Mouse (Mus musculus): Measurements from ENCODE around the gene Ccl27a. TPM values are rescaled to one million over a fixed set of nuclear protein-coding genes. Genes with fewer than 3 reads are reported as not detected.

Gene Ccl27a
- under 1 TPM in 1 of 2 experiments, not detected in 1; 0.30 TPM for polyA plus RNA-seq (2012; fragmentation: generic; extraction: Trizol)

DNA sequence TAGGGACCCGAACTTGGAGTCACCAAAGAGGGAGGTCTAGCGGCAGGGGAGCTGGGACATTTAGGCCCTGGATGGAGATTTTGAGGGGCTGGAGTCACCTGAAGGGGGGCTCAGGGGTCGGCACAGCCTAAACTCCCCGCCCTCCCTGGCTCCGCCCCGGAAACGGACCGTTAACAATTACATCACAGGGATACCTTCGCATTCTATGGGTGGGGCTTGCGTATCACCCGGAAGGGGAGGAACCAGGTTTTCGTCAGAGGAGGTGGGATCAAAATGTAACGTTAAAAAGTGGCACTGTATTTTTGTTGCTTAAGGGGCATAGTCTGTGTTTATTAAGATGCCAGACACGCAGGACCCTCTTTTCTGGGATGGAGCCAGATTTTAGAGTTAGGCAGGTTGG lies at the start of gene Ccl27a:
TSS of gene Ccl27a (minus strand) at position 246 of the 400 bp plus-strand sequence.

DNA sequence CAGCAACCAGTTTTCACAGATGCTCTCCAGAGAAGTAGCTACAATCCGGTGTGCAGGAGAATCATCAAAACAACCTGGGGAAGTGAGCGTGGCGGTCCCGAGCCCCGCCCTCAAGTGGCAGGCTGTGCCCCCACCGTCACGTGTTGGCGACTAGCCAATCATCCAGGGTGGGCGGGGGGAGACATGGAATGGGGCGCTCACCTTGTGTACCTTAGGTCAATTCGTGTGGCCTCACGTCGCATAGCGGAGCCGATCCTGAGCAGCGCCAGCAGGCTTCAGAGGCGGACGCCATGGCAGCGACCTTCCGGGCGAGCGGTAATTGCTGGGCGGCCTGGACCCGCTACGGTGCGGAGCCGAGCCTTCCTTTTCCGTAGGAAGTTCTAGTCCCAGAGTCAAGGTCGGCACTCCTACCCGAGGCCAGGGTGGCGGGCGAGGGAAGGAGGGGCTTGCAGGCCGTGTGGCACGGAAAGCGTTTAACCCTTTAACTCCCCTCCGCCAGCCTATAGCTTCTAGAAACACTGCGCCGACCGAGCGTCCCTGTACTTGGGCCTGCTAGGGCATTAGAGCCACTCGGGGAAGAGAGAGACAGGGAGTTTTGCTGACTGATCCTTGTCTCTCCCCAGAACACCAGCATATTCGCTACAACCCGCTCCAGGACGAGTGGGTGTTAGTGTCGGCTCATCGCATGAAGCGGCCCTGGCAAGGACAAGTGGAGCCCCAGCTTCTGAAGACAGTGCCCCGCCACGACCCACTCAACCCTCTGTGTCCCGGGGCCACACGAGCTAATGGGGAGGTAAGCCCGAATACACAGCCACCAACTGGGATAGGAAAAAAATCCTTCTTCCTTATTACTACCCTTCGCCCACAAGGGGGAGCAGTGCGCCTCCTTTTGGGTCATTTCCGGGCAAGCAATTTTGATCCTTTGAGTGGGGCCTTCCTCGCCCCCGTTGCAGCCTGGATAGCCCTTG lies 18.4 kb downstream of the Ccl27a start, which contains the start of gene Sigmar1:
TSS of gene Sigmar1 (minus strand) at position 820 of the 968 bp plus-strand sequence.

DNA sequence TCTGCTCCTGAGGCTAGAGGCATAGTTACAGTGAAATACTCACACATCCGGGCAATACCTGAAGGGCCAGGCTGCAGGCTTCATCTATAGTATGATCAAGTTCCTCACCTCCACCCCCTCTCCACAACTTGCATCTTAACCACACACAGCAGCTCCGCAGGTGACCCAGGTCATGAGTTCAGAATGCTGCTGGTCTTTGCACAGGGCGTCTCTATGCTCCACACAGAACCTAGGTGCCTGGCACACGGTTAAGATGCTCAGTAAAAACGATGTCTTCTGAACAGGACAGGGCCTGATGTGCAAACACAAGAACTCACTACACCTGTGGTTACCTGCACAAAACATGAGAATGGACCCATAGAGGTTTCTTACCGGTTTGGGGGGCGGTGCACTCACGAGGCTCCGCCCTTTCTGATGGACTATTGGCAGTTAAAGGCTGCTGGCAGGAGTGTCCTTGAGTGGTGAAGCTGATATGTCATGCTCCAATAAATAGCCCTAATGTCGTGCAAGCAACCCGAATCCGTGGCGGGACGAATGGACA lies 19.2 kb downstream of the Ccl27a start, which contains the start of gene Galt:
TSS of gene Galt (plus strand) at position 432 of the 541 bp plus-strand sequence.

DNA sequence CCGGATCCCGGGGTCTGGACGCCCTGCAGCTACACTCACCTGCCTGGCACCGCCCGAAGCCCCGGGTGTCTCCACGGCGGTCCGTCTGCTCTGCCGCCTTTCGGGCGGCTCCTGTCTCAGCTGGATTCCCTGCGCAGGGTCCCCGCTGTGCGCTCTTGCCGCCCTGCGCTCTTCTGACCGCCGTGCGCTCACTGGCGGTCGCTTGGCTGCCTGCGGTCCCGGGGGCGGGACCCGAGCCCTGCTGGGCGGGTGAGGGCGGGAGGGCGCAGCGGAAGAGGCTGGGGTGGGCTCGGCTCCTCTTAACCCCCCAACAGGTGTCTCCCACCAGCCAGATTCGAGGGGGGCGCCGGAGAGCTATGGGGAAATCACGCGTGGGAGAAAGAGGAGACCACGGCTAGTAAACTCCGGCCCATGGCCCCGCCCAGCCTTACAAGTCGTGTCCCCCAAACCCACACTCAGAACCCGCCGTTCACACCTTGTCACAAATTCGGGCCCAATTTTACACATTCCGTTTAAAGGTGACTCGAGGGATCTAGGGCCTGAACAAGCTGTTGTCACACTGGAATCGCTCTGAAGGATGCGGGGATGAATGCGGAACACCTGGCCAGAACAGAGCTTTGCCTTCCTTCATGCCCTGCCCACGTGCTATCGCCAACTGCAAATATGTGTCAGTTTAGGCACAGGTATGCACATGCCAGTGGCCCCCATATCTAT lies 42.8 kb downstream of the Ccl27a start, which contains the start of gene Arid3c:
TSS of gene Arid3c (minus strand) at position 91 of the 714 bp plus-strand sequence.

DNA sequence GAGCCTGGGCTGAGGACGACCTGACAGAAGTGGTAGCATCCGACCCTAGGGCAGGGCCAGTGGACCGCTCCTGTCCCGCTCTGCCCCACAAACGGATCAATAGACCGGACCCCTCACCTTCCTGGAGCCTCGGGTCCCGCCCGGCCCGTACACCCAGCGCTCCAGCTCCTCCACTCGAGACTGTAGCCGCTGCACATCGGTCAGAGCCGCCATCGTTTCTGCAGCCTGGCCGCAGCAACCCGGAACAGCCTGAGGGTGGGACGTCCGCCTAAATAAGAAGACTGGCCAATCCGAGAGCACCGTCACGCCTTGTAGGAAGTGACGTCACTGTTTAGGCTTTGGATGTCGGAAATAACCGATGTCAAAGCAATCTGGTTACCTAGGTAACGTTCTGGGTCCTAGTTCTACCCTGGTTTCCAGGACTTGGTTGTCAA lies 51.1 kb downstream of the Ccl27a start, which contains the start of gene Dctn3:
TSS of gene Dctn3 (minus strand) at position 253 of the 434 bp plus-strand sequence.

Other genes with a start within 250 kb of the Ccl27a start
- 1 to 10 TPM; 2.1 to 8.5 TPM for gene Fam219a, start 204.7 kb downstream of the Ccl27a start, polyA plus RNA-seq (2012; fragmentation: generic; extraction: Trizol)
- gene Dnaic1, start 204.5 kb downstream of the Ccl27a start, polyA plus RNA-seq (2012; fragmentation: generic; extraction: Trizol), result not detected
- under 1 TPM; 0.49 to 0.90 TPM for gene Enho, start 133.9 kb downstream of the Ccl27a start, polyA plus RNA-seq (2012; fragmentation: generic; extraction: Trizol)
- under 1 TPM in 1 of 2 experiments, not detected in 1; 0.05 TPM for gene Cntfr, start 77.2 kb downstream of the Ccl27a start, polyA plus RNA-seq (2012; fragmentation: generic; extraction: Trizol)
- gene Il11ra1, start 74.3 kb downstream of the Ccl27a start, polyA plus RNA-seq (2012; fragmentation: generic; extraction: Trizol), result 100 to 1,000 TPM in 1 of 2 experiments, 10 to 100 TPM in 1; 68.7 to 317 TPM
- gene Rpp25l, start 60.7 kb downstream of the Ccl27a start, polyA plus RNA-seq (2012; fragmentation: generic; extraction: Trizol), result 10 to 100 TPM; 90.6 to 99.4 TPM
- gene Dctn3, start 51.1 kb downstream of the Ccl27a start, polyA plus RNA-seq (2012; fragmentation: generic; extraction: Trizol), result 100 to 1,000 TPM; 122 to 198 TPM
- not detected for gene Arid3c, start 43.1 kb downstream of the Ccl27a start, polyA plus RNA-seq (2012; fragmentation: generic; extraction: Trizol)
- gene Galt, start 19.0 kb downstream of the Ccl27a start, polyA plus RNA-seq (2012; fragmentation: generic; extraction: Trizol), result 10 to 100 TPM; 20.2 to 55.7 TPM
- 100 to 1,000 TPM in 1 of 2 experiments, 10 to 100 TPM in 1; 77.0 to 110 TPM for gene Sigmar1, start 18.1 kb downstream of the Ccl27a start, polyA plus RNA-seq (2012; fragmentation: generic; extraction: Trizol)
- gene Gm21541, start 129.4 kb upstream of the Ccl27a start, polyA plus RNA-seq (2012; fragmentation: generic; extraction: Trizol), result not detected
- not detected for gene Gm20878, start 167.3 kb upstream of the Ccl27a start, polyA plus RNA-seq (2012; fragmentation: generic; extraction: Trizol)
- gene Fam205a4, start 191.8 kb upstream of the Ccl27a start, polyA plus RNA-seq (2012; fragmentation: generic; extraction: Trizol), result not detected

Data from C3H10T1/2 (cell line).